Mouse (Mus musculus) CD8-positive naive resting alpha-beta T cell, adult 2 months (primary cell): ENCODE results near the gene Cryba4.

Source experiments
- DNase-seq, 2 experiments: peaks; one replicate each; pipeline ENCODE4 v3.0.0; 2022; ENCODE audit warnings: low read depth in 2 of 2, low spot score in 2 of 2

Gene Cryba4

DNA sequence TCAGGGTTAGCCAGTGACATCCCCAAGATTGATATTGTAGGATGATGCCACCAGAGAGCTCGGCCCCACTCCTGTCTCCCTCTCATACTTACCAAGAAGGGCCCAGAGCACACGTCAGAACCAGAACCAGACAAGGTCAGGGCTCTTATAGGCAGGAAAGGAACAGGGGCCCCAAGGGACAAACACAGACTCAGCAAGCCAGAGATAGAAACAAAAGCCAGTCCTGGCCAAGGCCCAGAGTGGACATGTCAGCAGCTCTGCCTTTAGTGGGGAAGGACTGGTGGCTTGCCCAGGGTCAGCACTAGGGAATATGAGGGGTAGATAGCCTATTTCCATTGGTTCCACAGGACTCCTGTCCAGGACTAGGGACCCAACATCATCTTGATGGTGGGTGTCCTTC, at the start of gene Cryba4:
TSS of gene Cryba4 (minus strand) at position 119 of the 400 bp plus-strand sequence.
- DNase-seq: no peak

- peak in 1 of 2 experiments; percentile 58 for DNase-seq
These were observed 49.4 kb upstream of the Cryba4 start for GRCm38 (mm10) chr5:112301694-112302093.

DNA sequence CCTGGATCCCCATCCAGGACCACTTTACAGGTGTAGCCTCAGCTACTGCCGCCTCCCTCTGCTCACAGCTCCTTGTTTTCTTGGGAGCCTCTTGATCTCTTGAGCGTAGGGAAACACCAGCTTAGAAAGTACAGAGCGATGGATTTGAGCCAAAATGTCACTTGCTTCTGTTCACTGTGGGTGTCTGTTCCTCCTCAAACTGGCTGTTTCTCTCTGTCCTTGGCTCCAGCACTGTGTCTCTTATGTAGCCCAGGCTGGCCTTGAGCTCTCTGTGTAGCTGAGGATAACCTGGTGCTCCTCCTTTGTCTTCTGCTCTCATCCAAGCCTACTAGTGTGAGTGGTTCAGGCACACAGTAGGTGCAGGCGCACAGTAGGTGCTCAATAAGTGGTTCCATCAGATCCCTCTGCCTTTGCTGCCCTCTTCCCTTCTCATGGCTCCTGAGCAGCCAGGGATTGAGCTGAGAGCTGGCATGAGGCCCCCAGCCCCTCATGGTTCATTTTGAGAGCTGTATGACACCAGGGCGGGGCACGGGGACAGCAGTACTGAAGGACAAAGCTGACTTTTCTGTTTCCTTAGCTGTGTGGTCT, 48.5 kb upstream of the Cryba4 start:
- no peak for DNase-seq

DNA sequence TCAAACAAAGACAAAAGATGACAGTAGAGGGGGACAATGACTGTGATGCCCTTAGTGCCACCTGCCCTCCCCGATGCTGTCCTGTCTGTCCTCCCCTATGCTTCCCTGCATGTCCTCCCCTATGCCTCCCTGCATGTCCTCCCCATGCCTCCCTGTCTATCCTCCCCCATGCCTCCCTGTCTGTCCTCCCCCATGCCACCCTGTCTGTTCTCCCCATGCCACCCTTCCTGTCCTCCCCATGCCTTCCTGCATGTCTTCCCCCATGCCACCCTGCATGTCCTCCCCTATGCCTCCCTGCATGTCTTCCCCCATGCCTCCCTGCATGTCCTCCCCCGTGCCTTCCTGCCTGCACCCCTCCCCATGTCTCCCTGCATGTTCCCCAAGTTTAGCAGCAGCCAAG, 47.8 kb upstream of the Cryba4 start:
- DNase-seq: no peak

DNA sequence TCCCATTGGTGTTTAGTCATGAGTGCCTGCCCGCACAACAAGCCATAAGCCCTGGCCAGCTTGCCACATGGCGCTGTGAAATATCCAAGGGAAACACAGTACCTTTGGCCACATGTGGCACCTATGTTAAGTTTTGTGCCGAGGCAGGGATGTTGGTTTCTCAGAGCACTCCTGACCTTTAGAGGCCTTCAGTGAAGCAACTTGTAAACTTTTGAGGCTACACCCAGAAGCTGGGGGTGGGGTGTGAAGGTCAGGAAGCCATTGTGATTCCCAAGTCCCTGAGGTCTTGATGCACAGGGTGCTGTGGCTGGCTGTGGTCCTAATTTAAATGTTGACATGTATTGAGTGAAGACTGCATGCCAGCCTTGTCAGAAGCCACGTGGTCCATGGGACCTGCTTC, 47.1 kb upstream of the Cryba4 start:
- DNase-seq: no peak

DNA sequence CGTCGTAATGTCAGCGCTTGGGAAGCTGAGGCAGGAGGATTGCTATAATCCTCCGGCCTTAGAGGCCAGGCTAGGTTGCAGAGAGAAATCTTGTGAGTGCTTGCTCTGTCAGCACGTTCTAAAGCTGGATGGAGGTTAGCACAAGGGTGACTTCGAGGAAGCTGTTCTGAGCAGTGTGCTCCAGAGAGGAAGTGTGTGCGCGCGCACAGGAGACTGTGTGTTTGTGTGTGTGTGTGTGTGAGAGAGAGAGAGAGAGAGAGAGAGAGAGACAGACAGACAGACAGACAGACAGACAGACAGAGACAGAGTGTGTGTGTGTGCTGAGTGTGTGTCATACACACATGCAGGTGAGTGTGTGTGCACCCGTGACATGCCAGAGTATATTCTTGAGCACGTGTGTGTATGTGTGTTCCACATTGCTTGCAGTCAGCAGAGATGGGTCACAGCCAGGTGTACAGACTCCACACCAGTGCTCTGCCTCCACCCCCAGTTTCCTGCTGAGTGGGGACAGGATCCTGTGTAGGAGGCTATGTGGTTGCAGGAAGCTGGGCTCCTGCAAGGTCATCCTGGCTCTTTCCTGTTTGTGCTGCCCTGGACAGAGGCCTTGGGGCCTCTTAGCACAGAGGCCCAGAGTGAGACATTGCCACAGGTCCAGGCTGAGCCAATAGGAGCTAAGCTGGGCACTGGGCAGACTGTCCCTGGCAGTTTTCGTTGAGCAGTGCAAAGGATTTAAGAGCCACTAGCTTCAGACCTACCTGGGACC, 46.1 kb upstream of the Cryba4 start:
- DNase-seq: no peak

GRCm38 (mm10) chr5:112297257-112297656, 44.9 kb upstream of the Cryba4 start:
- peak; percentile 69 to 75 for DNase-seq

GRCm38 (mm10) chr5:112296404-112297181, 44.3 kb upstream of the Cryba4 start:
- no peak for DNase-seq

GRCm38 (mm10) chr5:112295564-112295963, 43.2 kb upstream of the Cryba4 start:
- no peak for DNase-seq

- DNase-seq: no peak
These were observed 42.8 kb upstream of the Cryba4 start for GRCm38 (mm10) chr5:112295162-112295561.

GRCm38 (mm10) chr5:112294696-112295095, 42.4 kb upstream of the Cryba4 start:
- DNase-seq: no peak

DNA sequence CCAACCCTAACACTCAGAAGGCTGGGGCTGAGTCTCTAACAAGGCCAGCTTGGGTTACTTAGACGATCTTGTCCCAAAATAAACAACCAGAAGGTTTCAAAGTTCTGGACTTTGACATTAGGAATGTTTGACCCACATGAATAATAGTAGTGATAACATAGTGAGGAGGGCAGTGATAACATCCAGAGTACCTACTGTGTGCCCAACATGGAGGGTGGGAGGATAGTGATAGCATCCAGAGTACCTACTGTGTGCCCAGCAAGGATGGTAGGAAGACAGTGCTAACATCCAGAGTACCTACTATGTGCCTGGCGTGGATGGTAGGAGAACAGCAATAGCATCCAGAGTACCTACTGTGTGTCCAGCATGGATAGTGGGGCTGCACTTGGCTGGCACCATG, 41.5 kb upstream of the Cryba4 start:
- no peak for DNase-seq

GRCm38 (mm10) chr5:112292343-112292980, 40.1 kb upstream of the Cryba4 start:
- no peak for DNase-seq

GRCm38 (mm10) chr5:112291866-112292265, 39.5 kb upstream of the Cryba4 start:
- DNase-seq: no peak

GRCm38 (mm10) chr5:112290536-112290880, 38.2 kb upstream of the Cryba4 start:
- no peak for DNase-seq

DNA sequence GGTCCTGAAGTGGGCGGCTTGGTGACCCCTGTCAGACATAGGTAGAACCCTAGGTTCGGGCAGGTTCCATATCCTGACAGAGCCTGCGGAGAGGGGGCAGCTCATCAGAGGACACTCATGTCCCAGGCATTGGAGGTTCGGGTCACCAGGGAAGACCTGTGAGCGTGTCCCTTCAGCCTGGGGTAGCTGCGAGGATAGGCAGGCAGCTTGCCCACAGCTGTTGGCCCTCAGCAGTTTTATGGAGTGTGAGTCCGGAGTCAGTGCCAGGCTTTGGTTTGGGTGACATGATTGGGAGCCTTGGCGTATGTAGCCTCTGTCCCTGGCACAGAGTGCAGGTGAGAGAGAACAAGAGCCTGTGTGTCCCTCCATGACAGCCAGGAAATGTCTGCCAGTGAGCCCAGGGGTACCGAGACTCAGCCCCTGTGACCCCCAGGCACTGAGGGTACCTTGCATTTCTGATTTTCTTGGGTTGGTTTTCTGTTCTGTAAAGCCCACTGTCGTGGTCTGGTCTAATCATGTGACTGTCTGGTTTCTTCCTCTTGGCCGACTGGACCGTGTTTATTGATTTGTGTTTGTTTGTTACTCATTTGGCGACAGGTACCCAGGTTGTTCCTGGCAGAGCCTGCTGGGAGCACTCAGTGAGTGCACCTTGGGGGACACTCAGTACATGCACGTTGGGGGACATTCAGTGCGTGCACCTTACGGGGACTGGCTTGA, 37.7 kb upstream of the Cryba4 start:
- no peak for DNase-seq

- no peak for DNase-seq
These were observed 36.9 kb upstream of the Cryba4 start for GRCm38 (mm10) chr5:112289236-112289635.

- DNase-seq: no peak
These were observed 36.1 kb upstream of the Cryba4 start for GRCm38 (mm10) chr5:112288193-112289141.

- no peak for DNase-seq
These were observed 35.3 kb upstream of the Cryba4 start for GRCm38 (mm10) chr5:112287652-112288051.
